Mouse (Mus musculus): ENCODE measurements around the gene Rai2. TPM values are rescaled to one million over a fixed set of nuclear protein-coding genes. Genes with fewer than 3 reads are reported as not detected.
A peak's percentile ranks its signal among the peaks of the same experiment; 100 is the strongest.

Rai2 gene
- 10 to 100 TPM; 22.6 to 32.7 TPM for total RNA-seq (2021)
- long read RNA-seq, experiment 1, transcript Rai2-201 (2 exons, 2,204 nt) = major isoform, 24 of 45 reads
- long read RNA-seq, experiment 1, transcript Rai2-202 (2 exons, 2,165 nt) = minor isoform, 11 of 45 reads
- long read RNA-seq, experiment 1, partial matches to known transcripts = 7 of 45 reads
- long read RNA-seq, experiment 1, other reads (novel, unspliced or antisense) = 3 of 45 reads
- long read RNA-seq, experiment 2, transcript Rai2-201 (2 exons, 2,204 nt) = major isoform, 18 of 25 reads
- long read RNA-seq, experiment 2, partial matches to known transcripts = 4 of 25 reads
- long read RNA-seq, experiment 2, other reads (novel, unspliced or antisense) = 0 of 25 reads

DNA sequence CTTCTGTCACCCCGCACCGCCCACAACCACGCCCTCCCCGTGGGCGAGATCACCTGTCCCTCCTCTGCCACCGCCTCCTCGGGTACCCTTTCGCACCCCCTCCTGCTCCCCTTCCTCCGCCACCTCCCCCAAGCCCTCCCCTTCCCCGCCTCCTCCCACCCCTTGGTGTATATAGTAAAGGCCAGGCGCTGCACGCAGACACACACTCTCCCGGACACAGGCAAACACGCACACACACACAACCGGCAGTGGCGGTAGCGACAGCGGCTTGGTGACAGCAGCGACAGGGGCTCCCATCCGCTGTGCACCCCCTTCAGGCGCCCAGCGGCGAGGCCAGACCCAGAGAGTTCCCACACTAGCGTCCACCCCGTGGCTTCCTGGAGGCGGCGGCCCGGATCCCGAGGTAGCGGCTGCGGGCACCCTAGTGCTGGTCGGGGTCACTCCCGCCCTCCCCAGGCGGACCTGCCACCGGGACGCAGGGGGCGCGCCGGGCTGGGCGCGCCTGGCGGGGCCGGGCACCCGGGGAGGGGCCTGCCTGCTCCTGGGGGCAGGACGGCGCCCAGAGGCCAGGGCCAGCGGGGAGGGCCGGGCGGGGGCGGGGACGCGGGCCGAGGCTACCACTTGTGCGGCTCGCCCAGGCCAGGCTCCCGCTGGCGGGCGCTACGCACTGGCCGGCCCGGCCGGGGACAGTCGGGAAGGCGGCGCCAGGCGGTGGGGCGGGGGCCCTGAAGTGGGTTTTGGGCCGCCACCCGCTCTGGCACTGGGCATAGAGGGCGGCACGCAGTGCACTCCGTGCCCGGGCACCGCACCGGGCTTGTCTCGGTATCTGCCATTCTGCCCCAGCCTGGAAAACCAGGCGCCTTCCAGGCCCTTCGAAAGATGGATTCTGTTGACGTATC, at the start of gene Rai2:
Gene Rai2, plus strand, starts transcription at position 205 of the 899 bp plus-strand sequence.
- peak; percentile 40 for DNase-seq

DNA sequence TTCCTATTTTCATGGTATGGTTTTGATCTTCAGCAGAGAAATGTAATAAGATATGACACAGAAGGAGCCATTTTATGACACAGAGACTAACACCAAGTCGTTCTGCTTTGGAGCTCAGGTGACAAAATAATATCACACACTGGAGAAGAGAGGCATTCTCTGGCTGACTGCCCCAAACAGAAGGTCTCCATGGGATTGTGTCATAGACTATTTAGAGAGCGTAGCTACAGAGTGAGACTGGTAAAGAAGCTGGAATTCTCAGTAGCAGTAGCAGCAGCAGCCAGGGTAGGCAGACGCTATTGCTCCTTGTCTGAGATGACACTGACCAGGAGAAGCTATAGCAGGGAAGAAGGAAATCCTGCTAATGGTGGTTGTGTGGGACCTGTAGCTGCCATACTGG, 27.5 kb upstream of the Rai2 start:
- peak; percentile 5 for DNase-seq

DNA sequence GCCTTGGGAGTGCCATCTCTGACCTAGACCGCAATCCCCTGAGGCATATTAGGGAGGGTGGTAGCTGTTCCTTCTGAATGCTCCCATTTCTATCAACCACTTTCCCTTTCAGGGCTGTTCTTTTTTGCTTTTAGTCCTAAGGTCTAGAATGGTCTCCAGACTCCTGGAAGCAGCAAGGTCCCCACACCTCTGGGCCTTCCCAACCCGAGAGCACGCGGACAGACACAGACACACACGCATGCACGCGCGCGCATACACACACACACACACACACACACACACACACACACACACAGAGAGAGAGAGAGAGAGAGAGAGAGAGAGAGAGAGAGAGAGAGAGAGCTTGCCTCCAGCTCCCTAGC, 385 bp upstream of the Rai2 start:
- DNase-seq = no peak

DNA sequence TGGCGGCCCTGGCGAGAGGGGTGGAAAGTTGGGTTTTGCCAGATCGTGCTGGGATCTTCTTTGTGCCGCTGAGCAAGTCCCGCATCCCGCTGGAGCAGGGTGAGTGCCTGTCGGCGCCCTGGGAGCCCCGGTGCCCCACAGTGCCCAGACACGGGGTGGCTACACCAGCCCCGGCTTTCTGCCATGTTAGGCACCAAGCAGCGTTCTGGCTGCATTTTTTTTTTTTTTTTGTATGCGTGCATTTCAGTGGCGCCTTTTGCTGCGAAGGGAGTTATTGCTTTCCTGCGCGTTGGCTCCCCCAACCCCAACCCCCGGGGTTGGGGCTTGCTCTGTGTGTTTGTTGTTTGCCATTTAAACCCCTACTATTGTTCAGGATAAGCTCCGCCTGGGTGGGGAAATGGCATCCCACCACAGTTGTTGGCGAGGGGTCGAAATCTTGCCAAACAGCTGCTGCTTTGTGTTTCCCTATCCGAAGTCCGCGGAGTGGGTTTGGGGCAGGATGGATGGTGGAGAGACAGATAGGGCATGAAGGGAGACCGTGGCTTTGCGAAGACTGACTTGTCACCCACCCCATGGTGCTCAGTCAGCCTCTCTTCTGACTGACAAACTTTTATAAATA, 1.0 kb downstream of the Rai2 start:
- peak; percentile 4 for DNase-seq

DNA sequence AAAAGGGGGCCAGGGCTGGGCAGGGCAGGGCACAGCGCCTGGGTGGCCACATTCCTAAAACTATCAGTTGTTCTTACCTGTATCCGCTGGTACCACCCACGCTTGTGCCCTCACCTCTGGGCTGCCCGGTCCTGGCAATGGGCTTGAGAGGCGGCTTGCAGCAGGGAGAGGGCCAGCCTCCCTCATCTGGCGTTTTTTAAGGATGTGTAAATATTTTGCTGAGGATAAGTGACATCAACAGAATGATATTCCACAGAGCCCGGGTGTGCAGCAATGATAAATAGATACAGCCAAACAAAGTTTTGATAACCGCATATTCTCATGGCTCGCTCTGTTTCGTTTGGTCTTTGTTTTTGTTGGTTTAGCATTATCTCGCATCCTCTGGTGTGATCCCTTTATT, 1.7 kb downstream of the Rai2 start:
- no peak for DNase-seq

DNA sequence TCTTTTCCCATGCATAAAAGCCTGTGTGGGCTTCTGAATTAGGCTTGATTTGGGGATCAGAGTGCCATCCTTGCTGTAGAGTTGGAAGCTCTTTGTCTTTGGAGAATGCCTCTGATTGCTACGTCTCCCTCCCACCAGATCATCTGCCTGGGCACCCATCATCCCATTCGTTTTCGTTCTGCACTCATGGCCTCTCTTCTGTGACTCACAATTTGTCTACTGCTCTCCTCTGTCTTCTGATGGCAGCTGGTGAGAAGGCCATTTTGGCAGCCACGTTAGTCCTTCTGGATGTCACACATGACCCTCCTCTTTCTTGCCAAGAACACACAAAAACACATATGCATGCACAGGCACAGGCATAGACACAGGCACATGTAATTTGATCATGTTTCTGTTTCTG, 4.2 kb downstream of the Rai2 start:
- DNase-seq = no peak

DNA sequence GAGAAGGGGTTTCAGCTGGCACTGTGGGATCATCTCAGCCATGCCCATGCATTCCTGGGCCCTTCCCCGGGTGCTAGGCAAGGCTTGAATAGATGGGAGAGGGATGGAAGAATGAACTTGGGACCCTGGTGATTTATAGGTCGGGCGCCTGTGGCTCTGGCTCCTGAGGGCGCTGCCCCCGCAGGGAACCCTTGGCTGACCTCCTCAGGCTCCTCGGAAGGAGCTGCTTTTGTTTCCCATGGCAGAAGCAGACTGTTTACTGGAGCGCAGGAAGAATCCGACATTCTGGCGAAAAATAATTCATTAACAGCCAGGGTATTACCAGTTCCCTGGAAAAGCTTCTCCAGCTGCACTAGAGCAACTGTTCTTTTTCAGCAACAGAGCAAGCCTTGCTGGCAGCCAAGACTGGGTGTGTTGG, 6.5 kb downstream of the Rai2 start:
- DNase-seq = no peak

DNA sequence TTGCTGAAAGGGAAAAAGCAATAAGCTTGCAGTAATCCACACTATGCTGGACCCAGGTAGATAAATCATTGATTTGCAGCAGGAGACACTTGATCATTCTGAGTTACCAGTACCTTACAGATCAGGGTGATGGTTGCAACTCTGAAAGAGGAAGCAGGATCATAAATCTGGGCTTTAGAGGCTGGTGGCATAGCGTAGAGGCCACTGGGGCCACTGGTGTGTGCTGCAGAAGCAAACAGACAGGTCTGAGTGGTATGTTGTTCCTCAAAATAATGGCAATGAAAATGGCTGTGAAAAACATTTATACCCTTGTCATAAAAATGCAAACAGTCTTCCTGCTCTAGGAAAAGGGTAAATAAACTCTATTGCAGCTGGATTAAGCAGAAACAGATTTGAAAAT, 9.4 kb downstream of the Rai2 start:
- no peak for DNase-seq

DNA sequence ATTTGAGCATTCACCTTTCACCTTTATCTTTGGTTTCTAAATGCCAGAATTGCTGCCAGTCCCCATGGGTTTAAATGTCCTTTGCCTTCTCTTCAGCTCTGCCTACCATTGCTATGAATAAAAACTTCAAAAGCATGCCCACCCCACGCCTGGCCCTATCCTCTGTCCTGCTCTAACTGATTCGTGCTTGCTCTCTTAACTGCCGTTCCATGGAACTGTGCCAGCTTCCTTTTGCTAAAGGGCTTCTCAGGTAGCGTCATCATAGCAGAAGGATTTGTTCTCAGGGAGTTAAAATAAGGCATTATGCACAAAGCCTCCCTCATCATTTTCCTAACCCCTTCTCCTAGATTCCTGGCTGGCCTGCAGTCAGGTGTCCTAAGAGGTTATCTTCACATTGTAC, 11.6 kb downstream of the Rai2 start:
- no peak for DNase-seq

DNA sequence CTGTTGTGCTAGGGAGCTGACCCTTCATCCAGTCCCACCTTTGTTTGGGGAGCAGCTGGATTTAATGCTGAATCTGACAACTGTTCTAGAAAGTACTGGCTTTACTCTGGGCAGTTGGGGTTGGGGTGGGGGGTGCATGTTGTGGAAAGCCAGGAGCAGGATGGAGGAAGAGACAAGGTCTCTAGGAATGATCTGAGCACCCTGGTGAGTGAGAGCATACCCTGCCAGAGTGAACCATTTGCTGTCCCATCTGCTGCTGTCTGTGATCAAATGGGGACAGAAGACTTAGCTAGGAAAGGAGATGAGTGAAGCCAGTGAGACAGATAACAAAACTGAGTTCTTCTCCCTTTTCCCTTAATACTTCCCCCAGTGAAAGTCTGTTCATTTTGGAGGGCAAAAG, 13.2 kb downstream of the Rai2 start:
- no peak for DNase-seq

DNA sequence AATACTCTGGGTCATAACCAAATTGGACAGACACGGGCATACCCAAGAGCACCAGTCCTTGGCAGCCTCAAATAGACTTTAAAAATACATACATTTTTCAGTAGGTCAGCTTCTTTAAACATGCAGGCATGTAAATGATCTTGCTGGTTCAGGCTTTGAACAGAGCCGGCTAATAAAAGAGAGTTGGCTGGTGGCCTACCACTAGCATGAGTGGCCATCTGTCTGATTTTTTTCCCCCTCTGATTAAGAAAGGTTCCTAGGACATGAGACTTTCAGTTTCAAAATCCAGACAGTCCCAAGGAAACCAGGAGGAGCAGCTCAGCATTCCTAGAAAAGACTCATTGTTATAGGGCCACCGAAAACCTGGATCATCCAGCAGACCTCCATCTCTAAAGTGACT, 15.0 kb downstream of the Rai2 start:
- DNase-seq = no peak

DNA sequence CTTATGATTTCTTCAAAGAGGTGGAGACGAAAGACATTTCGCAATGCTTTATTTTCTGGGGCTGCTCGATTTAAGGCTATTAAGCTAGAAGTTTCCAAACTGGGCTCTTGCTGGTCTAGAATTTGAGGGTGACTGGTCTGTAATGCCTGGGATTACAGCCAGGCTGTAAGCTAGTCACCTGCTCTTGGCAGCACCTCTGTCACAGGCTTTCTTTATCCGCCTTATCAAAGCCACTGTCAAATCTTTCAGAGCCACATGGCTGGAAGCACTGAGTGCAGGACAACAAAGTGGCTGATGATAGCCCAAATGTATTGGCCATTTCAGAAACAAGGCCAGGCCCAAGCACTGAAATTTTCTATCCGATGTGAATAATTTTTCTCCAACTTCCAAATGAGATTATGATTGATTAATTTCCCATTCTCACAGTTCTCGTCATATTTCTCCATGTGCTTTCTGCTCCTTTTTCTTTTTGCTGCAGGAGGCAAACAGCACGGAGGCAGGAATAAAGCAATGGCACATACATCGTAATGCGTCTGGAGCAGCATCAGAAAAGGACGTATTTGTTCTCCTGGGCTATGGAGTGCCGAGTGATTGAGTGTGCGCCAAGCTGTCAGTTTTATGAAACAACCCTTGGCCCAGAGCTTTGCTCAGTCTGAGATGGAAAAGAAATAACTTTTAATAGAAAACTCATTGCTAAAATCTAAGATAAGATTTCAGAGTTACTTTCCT, 16.9 kb downstream of the Rai2 start:
- no peak for DNase-seq

DNA sequence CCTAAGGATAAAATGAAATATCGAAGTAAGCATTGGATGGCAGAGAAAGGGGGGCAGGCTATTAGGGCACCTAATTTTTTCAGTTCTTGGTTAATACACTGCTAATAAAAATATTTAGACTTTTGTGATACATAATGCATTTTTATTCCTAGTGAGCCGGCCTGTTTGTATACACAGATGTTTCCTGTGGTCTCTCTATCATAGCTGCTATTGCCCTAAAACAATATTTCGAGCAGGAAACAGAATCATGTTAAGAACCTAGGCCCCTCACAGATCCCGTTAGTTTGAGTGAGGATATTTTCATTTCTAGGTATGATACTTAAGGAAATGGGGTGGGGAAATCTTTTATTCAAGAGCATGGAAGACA, 17.4 kb downstream of the Rai2 start:
- no peak for DNase-seq

DNA sequence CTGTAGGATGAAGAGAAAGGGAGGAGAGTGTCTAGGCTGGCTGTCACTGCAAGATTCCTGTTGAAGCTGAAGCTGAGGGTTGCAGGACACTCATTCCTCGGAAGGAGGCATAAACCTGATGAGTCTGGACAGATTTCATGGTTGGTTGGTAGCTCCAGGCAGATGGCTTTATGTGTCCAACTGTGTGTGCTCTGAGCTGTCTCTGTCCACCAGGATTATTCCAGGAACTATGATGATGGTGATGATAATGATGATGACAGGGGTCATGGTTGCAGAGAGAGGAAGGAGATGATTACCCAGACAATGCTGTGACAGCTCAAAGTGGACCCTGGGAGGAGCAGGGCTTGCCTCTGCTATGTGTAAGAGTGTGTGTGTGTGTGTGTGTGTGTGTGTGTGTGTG, 22.5 kb downstream of the Rai2 start:
- no peak for DNase-seq

DNA sequence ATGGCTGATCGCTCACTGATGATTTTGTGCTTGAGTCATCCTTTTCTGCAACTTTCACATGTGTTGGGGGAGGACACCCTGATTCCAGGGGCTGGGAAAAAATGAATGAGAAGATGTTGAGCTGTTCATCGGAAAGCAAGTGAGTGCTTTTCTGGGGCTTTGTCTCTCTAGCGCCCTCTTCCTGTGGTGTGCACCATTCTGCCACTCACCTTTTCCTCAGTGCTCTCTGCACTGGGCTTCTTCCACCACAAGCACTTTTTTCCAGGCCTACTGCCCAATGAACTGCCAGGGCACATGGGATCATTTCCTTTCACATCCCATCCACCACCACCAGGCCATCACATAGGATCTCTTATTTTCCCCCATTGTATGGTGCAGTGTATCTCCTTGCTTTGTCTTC, 26.2 kb downstream of the Rai2 start:
- no peak for DNase-seq

DNA sequence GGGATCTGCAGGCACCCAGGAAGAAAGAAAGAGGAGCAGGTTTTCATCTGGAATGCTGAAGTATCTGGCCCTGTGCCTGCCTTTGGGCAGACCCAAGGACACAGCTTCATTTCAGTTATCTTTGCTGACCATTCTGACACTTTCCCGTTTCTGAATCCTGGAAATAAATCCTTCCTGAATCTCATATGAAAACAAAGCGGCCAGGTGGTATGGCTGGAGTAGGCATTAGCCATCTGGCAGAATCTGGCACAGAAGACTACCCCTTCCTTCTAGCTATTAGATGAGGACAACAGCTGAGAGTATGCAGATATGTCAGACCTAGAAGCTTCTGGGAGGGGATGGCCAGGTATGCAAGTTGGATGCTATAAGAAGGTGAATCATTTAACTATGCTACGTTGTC, 28.4 kb downstream of the Rai2 start:
- no peak for DNase-seq

DNA sequence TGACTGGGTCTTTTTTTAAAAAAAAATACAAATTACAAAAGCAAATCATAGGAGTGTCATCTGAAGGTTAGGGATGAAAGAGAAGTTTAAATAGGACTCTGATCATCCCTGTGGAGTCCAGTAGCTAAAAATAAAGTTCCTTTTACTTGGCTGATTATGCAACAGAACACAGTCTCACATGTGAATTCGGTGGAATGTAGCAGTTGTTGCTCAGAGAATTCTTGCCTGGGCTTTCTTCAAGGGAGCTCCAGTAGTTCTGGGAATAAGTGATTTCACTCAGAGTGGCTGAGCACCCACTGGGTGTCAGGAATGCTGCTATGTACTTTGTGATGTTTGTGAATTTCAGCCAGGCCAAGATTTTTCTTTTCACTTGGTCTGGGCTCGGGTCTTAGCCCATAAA, 30.5 kb downstream of the Rai2 start:
- DNase-seq = no peak

DNA sequence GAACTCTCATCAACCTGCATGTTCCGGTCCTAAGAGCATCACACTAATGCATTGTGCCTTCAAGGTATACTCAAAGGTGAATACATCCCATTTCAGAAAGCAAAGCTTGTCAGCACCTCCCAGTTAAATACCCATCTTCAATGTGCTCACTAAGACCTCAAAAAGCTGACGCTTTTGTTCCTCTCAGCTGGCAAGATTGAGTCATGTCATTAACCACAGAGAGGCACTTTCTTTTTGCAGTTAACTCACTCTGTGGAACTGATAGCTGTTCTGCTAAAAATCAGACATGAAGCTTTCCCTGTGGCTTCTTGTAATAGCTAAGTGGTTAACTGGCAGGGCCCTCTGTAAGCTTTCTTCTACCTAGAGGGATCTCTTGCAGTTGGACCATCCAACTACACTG, 36.6 kb downstream of the Rai2 start:
- DNase-seq = no peak

DNA sequence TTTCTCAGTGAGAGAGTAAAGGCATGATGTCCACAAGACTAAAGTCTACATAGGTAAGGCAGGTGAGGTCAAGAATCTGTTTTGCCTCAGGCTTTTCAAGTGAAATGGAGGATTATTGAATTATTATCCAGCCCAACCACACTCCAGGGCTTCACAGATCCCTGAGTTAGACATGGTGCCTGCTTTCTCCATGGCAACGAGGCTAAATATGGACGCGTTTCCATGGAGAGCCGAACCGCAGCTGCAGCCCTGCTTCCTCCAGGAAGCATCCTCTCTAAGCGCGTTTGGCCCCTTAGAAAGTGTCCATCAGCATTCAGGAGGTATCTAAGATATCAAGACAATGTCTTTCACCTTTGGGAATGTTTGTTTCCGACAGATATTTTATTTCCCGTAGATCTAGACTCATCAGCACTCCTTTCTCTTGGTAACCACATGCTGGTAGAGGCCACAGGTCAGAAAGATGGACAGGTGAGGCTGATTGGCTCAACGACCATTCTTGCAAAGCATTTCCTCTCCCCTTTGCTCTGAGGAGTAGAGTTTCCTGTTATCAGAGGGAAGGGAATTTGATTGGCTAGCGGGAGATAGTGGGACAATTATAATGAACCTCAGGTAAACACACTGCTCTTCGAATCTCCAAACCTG, 59.6 kb downstream of the Rai2 start:
- DNase-seq = no peak

DNA sequence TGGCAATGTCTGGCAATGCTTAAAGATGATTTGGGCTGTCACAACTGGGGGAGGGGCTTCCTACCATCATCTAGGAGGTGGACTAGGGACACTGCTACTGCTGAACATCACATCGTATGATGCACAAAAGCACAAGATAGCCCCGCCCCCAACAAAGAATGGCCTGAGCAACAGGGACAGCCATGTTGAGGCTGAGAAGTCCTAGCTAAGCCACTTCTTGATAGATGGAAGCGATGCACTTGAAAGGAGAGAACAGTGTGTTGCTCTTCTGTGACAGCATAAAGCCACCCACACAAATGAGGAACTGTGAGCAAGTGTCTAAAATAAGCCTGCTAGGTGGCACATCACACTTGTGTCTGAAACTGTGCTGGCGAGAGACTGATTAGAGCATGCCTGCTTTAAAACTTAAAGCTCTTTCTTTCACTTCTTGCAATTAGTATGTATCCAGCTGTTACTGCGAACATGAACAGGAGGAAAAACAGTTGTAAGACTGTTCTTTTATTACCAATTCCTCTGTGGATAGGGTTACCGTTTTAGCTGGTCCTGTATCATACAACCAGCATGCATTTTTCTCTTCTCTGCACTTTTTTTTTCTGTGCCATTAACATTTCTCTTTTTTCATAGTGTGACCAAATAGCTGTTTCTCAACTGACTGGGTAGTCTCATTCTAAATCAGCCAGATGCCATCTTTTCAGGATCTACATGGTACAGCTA, 63.6 kb downstream of the Rai2 start:
- DNase-seq = no peak

DNA sequence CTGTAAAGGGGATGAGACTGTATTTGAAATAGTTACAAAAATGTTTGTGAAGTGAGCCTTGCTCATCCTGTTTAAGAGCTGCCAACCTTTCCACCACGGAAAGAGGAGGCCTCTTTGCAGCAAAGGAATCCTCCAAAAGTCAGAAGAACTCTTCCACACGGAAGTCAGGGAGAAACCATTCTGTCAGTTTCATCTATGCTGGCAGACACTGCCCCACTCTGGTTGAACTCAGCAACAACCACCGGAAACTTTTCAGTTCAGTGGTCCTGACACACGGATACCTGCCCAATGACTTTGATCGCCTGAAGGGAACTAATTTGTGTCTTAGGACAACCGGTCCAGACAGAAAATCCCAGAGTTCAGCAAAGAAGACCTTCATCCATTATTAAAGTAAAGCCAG, 73.3 kb downstream of the Rai2 start:
- DNase-seq = peak; percentile 11

All from gastrocnemius, postnatal 10 days (tissue).